Mouse (Mus musculus) embryonic facial prominence, embryonic 12.5 days (tissue): ENCODE results near the gene Smtnl1. TPM values are rescaled to one million over a fixed set of nuclear protein-coding genes. Genes with fewer than 3 reads are reported as not detected.
"Not testable (repeated sequence)": the region's sequence is repeated elsewhere in the genome, so short reads cannot be mapped to it uniquely, and the experiment has no call there.

Experiments used
- ATAC-seq: fragments of 200-750 bp; cut with Nextera tagmentation; 2 replicates; pipeline ENCODE4 v1.8.0; 2017; ENCODE audit not compliant: insufficient number of reproducible peaks, insufficient read depth, low FRiP score, low TSS enrichment
- H3K27ac ChIP-seq: fragments of 300-500 bp; sonication (generic); 2 replicates; pipeline ENCODE4 v1.5.1; 2016; ENCODE audit warnings: mild to moderate bottlenecking
- H3K27me3 ChIP-seq: fragments of 300-500 bp; sonication (generic); 2 replicates; pipeline ENCODE4 v1.6.1; 2016; ENCODE audit warnings: mild to moderate bottlenecking, moderate library complexity
- H3K36me3 ChIP-seq: fragments of 300-500 bp; sonication (generic); 2 replicates; pipeline ENCODE4 v1.6.1; 2016; ENCODE audit warnings: mild to moderate bottlenecking
- H3K4me1 ChIP-seq: fragments of 300-500 bp; sonication (generic); 2 replicates; pipeline ENCODE4 v1.6.1; 2016
- H3K4me2 ChIP-seq: fragments of 300-500 bp; sonication (generic); replicated peaks from 2 replicates; pipeline ENCODE4 v1.6.1; 2016; ENCODE audit warnings: mild to moderate bottlenecking, moderate library complexity
- H3K4me3 ChIP-seq: fragments of 300-500 bp; sonication (generic); 2 replicates; pipeline ENCODE4 v1.5.1; 2016; ENCODE audit warnings: mild to moderate bottlenecking
- H3K9ac ChIP-seq: fragments of 300-500 bp; sonication (generic); 2 replicates; pipeline ENCODE4 v1.6.1; 2016; ENCODE audit warnings: mild to moderate bottlenecking, moderate library complexity
- H3K9me3 ChIP-seq: fragments of 300-500 bp; sonication (generic); 2 replicates; pipeline ENCODE4 v1.6.1; 2016; ENCODE audit warnings: mild to moderate bottlenecking, moderate library complexity
- WGBS: fragments of 180-500 bp; shearing (Covaris S2); methylation state at CpG from one replicate; pipeline ENCODE4 v1.1.7; 2016; 5-methylcytosine and 5-hydroxymethylcytosine counted together
- polyA plus RNA-seq: library from polyadenylated mRNA; unstranded; fragments of >200 nt; fragmentation: Nextera tagmentation; extraction: Ambion mirVana; gene quantifications from 2 replicates; pipeline ENCODE4 v1.2.1, GENCODE M21; 2016

Smtnl1 gene
- polyA plus RNA-seq, 1 experiment from 2014 or later: 0.23 TPM

DNA sequence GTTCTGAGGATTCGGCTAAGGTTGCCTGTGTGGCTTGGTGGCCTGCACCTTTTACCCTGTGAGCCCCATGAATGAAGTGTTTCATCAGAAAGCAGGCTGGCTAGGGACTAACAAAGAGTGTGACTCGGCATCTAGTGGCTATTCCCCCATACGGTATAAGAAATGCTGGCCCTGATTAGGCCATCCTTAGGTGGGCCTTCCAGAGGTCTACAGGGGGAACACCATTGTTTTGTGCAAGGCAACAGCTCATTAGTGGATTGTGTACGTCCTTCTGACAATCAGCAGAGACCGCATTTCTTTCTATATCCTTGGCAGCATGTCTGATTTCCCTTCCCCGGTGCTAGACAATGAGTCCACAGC lies 11.9 kb downstream of the Smtnl1 start:
- H3K4me2 ChIP-seq: peak overlapping the region; percentile 45
- no peak overlapping the region for H3K9ac ChIP-seq
- no peaks in the 10 kb centered on the region for H3K27me3 ChIP-seq
- ATAC-seq: no peak
- H3K36me3 ChIP-seq: no peaks in the 10 kb centered on the region
- no peak overlapping the region for H3K4me3 ChIP-seq
- peaks cover 3% of the 10 kb centered on the region; the same call in 1 of the 2 replicates for H3K4me1 ChIP-seq
- 70% methylated on average over 6 of the region's 6 CpGs for WGBS
- H3K9me3 ChIP-seq: no peaks in the 10 kb centered on the region
- H3K27ac ChIP-seq: no peak overlapping the region

- H3K27me3 ChIP-seq: no peaks in the 10 kb centered on the region
- no peak overlapping the region for H3K9ac ChIP-seq
- peaks cover 3% of the 10 kb centered on the region; the same call in 1 of the 2 replicates for H3K4me1 ChIP-seq
- no peaks in the 10 kb centered on the region for H3K36me3 ChIP-seq
- no peak overlapping the region for H3K4me3 ChIP-seq
- H3K9me3 ChIP-seq: no peaks in the 10 kb centered on the region
- no peak overlapping the region for H3K4me2 ChIP-seq
- no peak overlapping the region for H3K27ac ChIP-seq
- no peak for ATAC-seq
These were observed 13.1 kb downstream of the Smtnl1 start for GRCm38 (mm10) chr2:84809330-84809729.

GRCm38 (mm10) chr2:84806546-84806945 lies 15.9 kb downstream of the Smtnl1 start:
- Histone ChIP-seq H3K9ac (no peak overlapping the region), H3K4me1 (peaks cover 3% of the 10 kb centered on the region; the same call in 1 of the 2 replicates), H3K27me3 (no peaks in the 10 kb centered on the region), H3K9me3 (no peaks in the 10 kb centered on the region), H3K27ac (no peak overlapping the region), H3K4me3 (no peak overlapping the region), H3K36me3 (no peaks in the 10 kb centered on the region), H3K4me2 (no peak overlapping the region)
- ATAC-seq: no peak
- 69% methylated on average over 5 of the region's 5 CpGs for WGBS

DNA sequence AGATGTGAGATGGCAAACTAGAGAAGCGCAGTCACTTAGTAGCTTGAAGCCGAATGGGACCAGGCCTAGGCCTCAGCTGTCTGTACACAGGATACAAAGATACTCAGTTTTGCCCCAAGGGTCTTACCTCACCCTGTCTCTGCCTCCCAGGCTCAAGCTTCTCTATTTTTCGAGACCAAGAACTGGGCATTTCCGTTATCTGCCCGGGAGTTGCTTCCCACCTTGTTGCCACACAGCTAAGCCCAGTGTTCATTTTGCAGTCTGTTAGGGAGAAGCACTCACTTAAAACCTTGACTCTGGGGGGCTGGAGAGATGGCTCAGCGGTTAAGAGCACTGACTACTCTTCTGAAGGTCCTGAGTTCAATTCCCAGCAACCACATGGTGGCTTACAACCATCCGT lies 18.5 kb downstream of the Smtnl1 start:
- Histone ChIP-seq H3K27me3 (no peaks in the 10 kb centered on the region), H3K36me3 (no peaks in the 10 kb centered on the region), H3K9me3 (no peaks in the 10 kb centered on the region), H3K27ac (no peak overlapping the region), H3K4me3 (no peak overlapping the region), H3K4me2 (no peak overlapping the region), H3K4me1 (no peaks in the 10 kb centered on the region), H3K9ac (no peak overlapping the region)
- no peak for ATAC-seq
- WGBS: 90% methylated on average over 7 of the region's 7 CpGs

- H3K9ac ChIP-seq, H3K36me3 ChIP-seq, ATAC-seq, H3K27me3 ChIP-seq, H3K4me2 ChIP-seq, H3K4me3 ChIP-seq, H3K4me1 ChIP-seq, H3K27ac ChIP-seq, H3K9me3 ChIP-seq: not testable (repeated sequence)
- 82% methylated on average over 5 of the region's 5 CpGs for WGBS
These were observed 21.2 kb downstream of the Smtnl1 start for GRCm38 (mm10) chr2:84801223-84801622.

GRCm38 (mm10) chr2:84800304-84800703 lies 22.1 kb downstream of the Smtnl1 start:
- Histone ChIP-seq H3K9ac (no peak overlapping the region), H3K4me1 (peaks cover 4% of the 10 kb centered on the region; the same call in 1 of the 2 replicates), H3K4me3 (no peak overlapping the region), H3K4me2 (no peak overlapping the region), H3K36me3 (no peaks in the 10 kb centered on the region), H3K9me3 (no peaks in the 10 kb centered on the region), H3K27ac (no peak overlapping the region), H3K27me3 (no peaks in the 10 kb centered on the region)
- WGBS: 71% methylated on average over 4 of the region's 4 CpGs
- ATAC-seq: no peak

DNA sequence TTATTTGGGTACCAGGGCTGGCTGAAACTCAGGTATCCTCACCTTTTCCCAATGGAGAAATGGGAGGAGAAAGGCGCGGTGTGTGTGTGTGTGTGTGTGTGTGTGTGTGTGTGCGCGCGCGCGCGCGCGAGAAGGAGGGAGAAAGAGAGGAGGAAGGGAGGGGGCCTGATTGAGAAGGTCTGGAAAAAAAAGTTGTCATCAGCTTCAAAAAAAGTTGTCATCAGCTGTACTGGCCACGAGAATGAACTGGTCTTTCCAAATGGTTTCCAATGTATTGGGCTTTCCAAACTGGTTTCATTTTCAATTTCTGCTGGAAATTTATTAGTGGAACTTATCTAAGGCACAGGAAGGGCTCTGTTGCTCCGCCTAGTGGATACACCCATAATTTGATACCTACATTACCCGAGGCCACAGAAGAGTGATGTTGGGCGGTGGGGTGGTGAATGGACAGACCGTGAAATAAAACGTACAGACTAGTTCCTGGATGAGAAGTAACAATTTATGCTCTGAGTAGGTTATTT lies 23.4 kb downstream of the Smtnl1 start:
- peak overlapping the region; percentile 14; the same call in 1 of the 2 replicates for H3K27ac ChIP-seq
- WGBS: under 1% methylated on average over 16 of the region's 16 CpGs
- peak overlapping the region; percentile 41; the same call in 1 of the 2 replicates for H3K9ac ChIP-seq
- H3K9me3 ChIP-seq: 0 out of 2 replicates have a peak, but pooled peaks cover 7% of the 10 kb centered on the region
- peak overlapping the region; percentile 92 for H3K4me2 ChIP-seq
- H3K4me3 ChIP-seq: peak overlapping the region; percentile 56
- H3K27me3 ChIP-seq: no peaks in the 10 kb centered on the region
- no peaks in the 10 kb centered on the region for H3K36me3 ChIP-seq
- H3K4me1 ChIP-seq: peaks cover 4% of the 10 kb centered on the region; the same call in 1 of the 2 replicates
- no peak for ATAC-seq

- peak within 1 kb of the TSS; percentile 14; the same call in 1 of the 2 replicates for H3K27ac ChIP-seq
- H3K4me2 ChIP-seq: peak within 1 kb of the TSS; percentile 92
- H3K9ac ChIP-seq: peak within 1 kb of the TSS; percentile 41
- peaks cover 4% of the 10 kb centered on the region; the same call in 1 of the 2 replicates for H3K4me1 ChIP-seq
- ATAC-seq: peak; percentile 71
- 0 out of 2 replicates have a peak, but pooled peaks cover 7% of the 10 kb centered on the region for H3K9me3 ChIP-seq
- WGBS: 0% methylated on average over 21 of the region's 21 CpGs
- H3K4me3 ChIP-seq: peak within 1 kb of the TSS; percentile 56
- no peaks in the 10 kb centered on the region for H3K36me3 ChIP-seq
- no peaks in the 10 kb centered on the region for H3K27me3 ChIP-seq
These were observed 23.9 kb downstream of the Smtnl1 start, which contains the start of gene Ube2l6 for GRCm38 (mm10) chr2:84798493-84798921. TSS of gene Ube2l6 (plus strand) at chr2:84798828.

GRCm38 (mm10) chr2:84797833-84798492 lies 24.5 kb downstream of the Smtnl1 start:
- 10% methylated on average over 13 of the region's 13 CpGs for WGBS
- Histone ChIP-seq H3K36me3 (no peaks in the 10 kb centered on the region), H3K9me3 (0 out of 2 replicates have a peak, but pooled peaks cover 7% of the 10 kb centered on the region), H3K4me1 (peaks cover 4% of the 10 kb centered on the region; the same call in 1 of the 2 replicates), H3K27ac (peak overlapping the region; percentile 14; the same call in 1 of the 2 replicates), H3K4me3 (peak overlapping the region; percentile 56), H3K27me3 (no peaks in the 10 kb centered on the region), H3K9ac (peak overlapping the region; percentile 41; the same call in 1 of the 2 replicates), H3K4me2 (peak overlapping the region; percentile 92)
- ATAC-seq: peak; percentile 57; the same call in 1 of the 2 replicates

DNA sequence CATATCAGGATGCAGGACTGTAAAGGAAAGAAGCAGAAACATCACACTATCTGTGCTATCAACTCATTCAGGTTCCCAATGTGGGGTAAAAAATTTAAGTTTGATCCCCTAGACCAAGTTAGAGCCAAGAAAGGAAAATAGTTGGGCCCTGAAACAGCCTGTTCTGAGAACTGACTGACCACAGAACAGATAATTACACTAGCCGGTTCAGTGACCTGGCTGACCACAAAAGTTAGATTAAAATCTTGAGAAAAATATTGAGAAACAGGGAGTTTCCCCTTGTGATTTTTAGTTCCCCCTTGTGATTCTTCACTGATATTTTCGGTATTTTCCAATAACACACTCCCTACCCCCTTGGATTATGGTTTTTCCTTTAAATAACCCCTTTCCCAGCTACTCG lies 28.6 kb downstream of the Smtnl1 start:
- H3K9ac ChIP-seq: no peak overlapping the region
- H3K4me3 ChIP-seq: no peak overlapping the region
- H3K4me1 ChIP-seq: peaks cover 4% of the 10 kb centered on the region; the same call in 1 of the 2 replicates
- H3K27me3 ChIP-seq: 0 out of 2 replicates have a peak, but pooled peaks cover 5% of the 10 kb centered on the region
- H3K36me3 ChIP-seq: no peaks in the 10 kb centered on the region
- ATAC-seq: no peak
- H3K27ac ChIP-seq: no peak overlapping the region
- H3K4me2 ChIP-seq: no peak overlapping the region
- H3K9me3 ChIP-seq: 0 out of 2 replicates have a peak, but pooled peaks cover 7% of the 10 kb centered on the region
- 82% methylated on average over 3 of the region's 3 CpGs for WGBS

DNA sequence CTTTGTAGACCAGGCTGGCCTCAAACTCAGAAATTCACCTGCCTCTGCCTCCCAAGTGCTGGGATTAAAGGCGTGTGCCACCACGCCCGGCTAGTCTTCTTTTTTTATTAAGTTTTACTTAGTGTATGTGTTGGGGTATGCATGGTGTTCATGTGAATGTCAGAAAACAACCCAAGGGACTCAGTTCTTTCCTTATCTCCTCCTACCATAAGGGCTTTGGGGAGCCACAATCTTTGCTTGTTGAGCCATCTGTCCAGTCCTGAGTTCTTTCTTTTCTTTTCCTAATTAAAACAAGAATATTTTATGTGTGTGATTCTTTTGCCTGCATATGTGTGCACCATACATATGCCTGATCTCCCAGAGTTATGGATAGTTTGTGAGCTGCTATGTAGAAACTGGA lies 29.3 kb downstream of the Smtnl1 start:
- H3K36me3 ChIP-seq: no peaks in the 10 kb centered on the region
- H3K4me3 ChIP-seq: no peak overlapping the region
- no peak overlapping the region for H3K4me2 ChIP-seq
- no peak overlapping the region for H3K27ac ChIP-seq
- ATAC-seq: no peak
- H3K27me3 ChIP-seq: 0 out of 2 replicates have a peak, but pooled peaks cover 5% of the 10 kb centered on the region
- 85% methylated on average over 3 of the region's 3 CpGs for WGBS
- peaks cover 4% of the 10 kb centered on the region; the same call in 1 of the 2 replicates for H3K4me1 ChIP-seq
- H3K9me3 ChIP-seq: 0 out of 2 replicates have a peak, but pooled peaks cover 7% of the 10 kb centered on the region
- H3K9ac ChIP-seq: no peak overlapping the region

- 0 out of 2 replicates have a peak, but pooled peaks cover 5% of the 10 kb centered on the region for H3K27me3 ChIP-seq
- WGBS: 87% methylated on average over 3 of the region's 3 CpGs
- no peak overlapping the region for H3K4me2 ChIP-seq
- H3K4me3 ChIP-seq: no peak overlapping the region
- H3K9ac ChIP-seq: no peak overlapping the region
- no peak overlapping the region for H3K27ac ChIP-seq
- ATAC-seq: no peak
- no peaks in the 10 kb centered on the region for H3K4me1 ChIP-seq
- H3K9me3 ChIP-seq: 0 out of 2 replicates have a peak, but pooled peaks cover 7% of the 10 kb centered on the region
- H3K36me3 ChIP-seq: no peaks in the 10 kb centered on the region
These were observed 29.9 kb downstream of the Smtnl1 start for GRCm38 (mm10) chr2:84792516-84792915.
